Comparison of ENCODE assay signal across 11 mouse cellular contexts in genomic region chr12:29884376-29884775, GRCm38 (mm10). TPM values are rescaled to one million over a fixed set of nuclear protein-coding genes. Genes with fewer than 3 reads are reported as not detected.
DNase-seq lines count a peak whose midpoint lies in the region; ATAC-seq lines count a peak whose summit lies in the region.
"Had no signal": no experiment of that assay in that cellular context is flagged by ENCODE, and none has a peak within 500 bp of the region (broad histone marks: within the 10 kb centered on the region; RNA-seq: fewer than 3 reads in every experiment).

No protein-coding gene starts in this region.

- H3K9me3 ChIP-seq in hindbrain, embryonic 13.5 days: no peaks in the 10 kb centered on the region
- no peaks in the 10 kb centered on the region for H3K9me3 ChIP-seq in hindbrain, embryonic 11.5 days (ENCODE audit: control insufficient read depth, low read length)
- no peaks in the 10 kb centered on the region for H3K9me3 ChIP-seq in forebrain, embryonic 16.5 days (ENCODE audit: control insufficient read depth, low read length)
- H3K9me3 ChIP-seq: heart, embryonic 13.5 days had no signal

- no peak overlapping the region for H3K4me2 ChIP-seq in hindbrain, embryonic 13.5 days
- no peak overlapping the region for H3K4me2 ChIP-seq in hindbrain, embryonic 11.5 days (replicated peaks; ENCODE audit: low read depth, low read length)
- no peak overlapping the region for H3K4me2 ChIP-seq in forebrain, embryonic 16.5 days (ENCODE audit: low read length)
- H3K4me2 ChIP-seq: heart, embryonic 13.5 days had no signal

- H3K36me3 ChIP-seq in hindbrain, embryonic 13.5 days: peaks cover 24% of the 10 kb centered on the region
- no peaks in the 10 kb centered on the region for H3K36me3 ChIP-seq in hindbrain, embryonic 11.5 days (ENCODE audit: control insufficient read depth, insufficient read depth, low read length)
- peaks cover 12% of the 10 kb centered on the region; the same call in 1 of the 2 replicates for H3K36me3 ChIP-seq in forebrain, embryonic 16.5 days (ENCODE audit: control insufficient read depth, insufficient read depth)
- H3K36me3 ChIP-seq: heart, embryonic 13.5 days had no signal

- H3K4me3 ChIP-seq in hindbrain, embryonic 13.5 days: no peak overlapping the region
- H3K4me3 ChIP-seq in hindbrain, embryonic 11.5 days (ENCODE audit: low read depth, low read length): no peak overlapping the region
- no peak overlapping the region for H3K4me3 ChIP-seq in forebrain, embryonic 16.5 days (replicated peaks; ENCODE audit: low read length)
- H3K4me3 ChIP-seq: heart, embryonic 13.5 days had no signal

- ATAC-seq in hindbrain, embryonic 13.5 days (ENCODE audit: low FRiP score): 0 out of 2 replicates have a peak, but pooled peaks have one; percentile 18
- no peak for ATAC-seq in hindbrain, embryonic 11.5 days (ENCODE audit: low FRiP score)
- peak; percentile 41; the same call in 1 of the 2 replicates for ATAC-seq in forebrain, embryonic 16.5 days
- ATAC-seq: Patski had no signal

- DNase-seq in hindbrain, embryonic 11.5 days (ENCODE audit: low spot score): no peak
- DNase-seq in layer of hippocampus, postnatal 36 days: peak; percentile 71 to 73
- DNase-seq in right cerebral cortex, postnatal 14 days: peak; percentile 67
- no peak for DNase-seq in adrenal gland, adult (ENCODE audit: inconsistent age in 2 of 2, low spot score in 1 of 2)
- DNase-seq in adrenal gland, postnatal 4 days (ENCODE audit: low spot score in 2 of 2): no peak
- DNase-seq in kidney, adult 9 months: no peak

- H3K4me1 ChIP-seq in hindbrain, embryonic 13.5 days (replicated peaks): peaks cover 46% of the 10 kb centered on the region
- no peaks in the 10 kb centered on the region for H3K4me1 ChIP-seq in hindbrain, embryonic 11.5 days (replicated peaks; ENCODE audit: control insufficient read depth, insufficient read depth, low read length)
- H3K4me1 ChIP-seq in forebrain, embryonic 16.5 days (replicated peaks; ENCODE audit: control insufficient read depth, insufficient read depth, low read length): peaks cover 32% of the 10 kb centered on the region
- H3K4me1 ChIP-seq: heart, embryonic 13.5 days had no signal

- peak overlapping the region; percentile 91 for H3K27ac ChIP-seq in hindbrain, embryonic 13.5 days
- H3K27ac ChIP-seq in hindbrain, embryonic 11.5 days (ENCODE audit: low read depth, low read length): no peak overlapping the region
- H3K27ac ChIP-seq in forebrain, embryonic 16.5 days (ENCODE audit: low read length): peak overlapping the region; percentile 88
- H3K27ac ChIP-seq: heart, embryonic 13.5 days; kidney, postnatal 0 days had no signal

- no peaks in the 10 kb centered on the region for H3K27me3 ChIP-seq in hindbrain, embryonic 13.5 days
- H3K27me3 ChIP-seq in hindbrain, embryonic 11.5 days (ENCODE audit: control insufficient read depth, insufficient read depth, low read length): no peaks in the 10 kb centered on the region
- no peaks in the 10 kb centered on the region for H3K27me3 ChIP-seq in forebrain, embryonic 16.5 days (replicated peaks; ENCODE audit: control insufficient read depth, insufficient read depth, low read length)
- H3K27me3 ChIP-seq: heart, embryonic 13.5 days had no signal

- WGBS in hindbrain, embryonic 13.5 days: 79% methylated on average over 5 of the region's 5 CpGs
- 94% methylated on average over 5 of the region's 5 CpGs for WGBS in hindbrain, embryonic 11.5 days
- WGBS in forebrain, embryonic 16.5 days: 57% methylated on average over 5 of the region's 5 CpGs

- no peak overlapping the region for H3K9ac ChIP-seq in hindbrain, embryonic 13.5 days
- no peak overlapping the region for H3K9ac ChIP-seq in hindbrain, embryonic 11.5 days (ENCODE audit: low read depth, low read length)
- H3K9ac ChIP-seq in forebrain, embryonic 16.5 days (replicated peaks; ENCODE audit: low read depth, low read length): no peak overlapping the region
- H3K9ac ChIP-seq: heart, embryonic 13.5 days had no signal

RNA-seq across cellular contexts. Expression of gene Pxdn, which starts 53.0 kb away (rescaled TPM):
- polyA plus RNA-seq in hindbrain, embryonic 13.5 days (2015; fragmentation: Nextera tagmentation; extraction: Ambion mirVana): 43.1 and 46.9 TPM in 2 replicates
- polyA plus RNA-seq in hindbrain, embryonic 11.5 days (2014; fragmentation: Nextera tagmentation; extraction: Ambion mirVana): 50.4 and 61.1 TPM in 2 replicates
- 51.1 and 53.3 TPM in 2 replicates for polyA plus RNA-seq in forebrain, embryonic 16.5 days (2015; fragmentation: Nextera tagmentation; extraction: Ambion mirVana)
- total RNA-seq in layer of hippocampus, postnatal 36 days (2021): 10 to 100 TPM; 63.9 to 69.6 TPM
- 100 to 1,000 TPM; 115 to 134 TPM for total RNA-seq in adrenal gland, postnatal 4 days (2021)

Comparison
In these comparisons a context has a peak if more than half of its experiments do, and no peak if none do; other contexts are left out.
1. DNase-seq: peak in layer of hippocampus, postnatal 36 days (2 of 2) and right cerebral cortex, postnatal 14 days (single experiment); none in hindbrain, embryonic 11.5 days (single experiment), adrenal gland, adult (0 of 2), adrenal gland, postnatal 4 days (0 of 2) and kidney, adult 9 months (single experiment).